Mouse (Mus musculus) embryo, embryonic 11.5 days (tissue): ENCODE results near the gene Slc2a12.

Experiments
- DNase-seq: peaks from one replicate; pipeline ENCODE4 v3.0.0-alpha.2; 2012; ENCODE audit warnings: low read depth, low spot score

The Slc2a12 gene

GRCm38 (mm10) chr10:22728257-22728656 lies 83.4 kb downstream of the Slc2a12 start:
- no peak for DNase-seq

- DNase-seq, result no peak
Observed at GRCm38 (mm10) chr10:22730266-22730991, 85.6 kb downstream of the Slc2a12 start.

GRCm38 (mm10) chr10:22730992-22731271 lies 86.1 kb downstream of the Slc2a12 start:
- no peak for DNase-seq

DNA sequence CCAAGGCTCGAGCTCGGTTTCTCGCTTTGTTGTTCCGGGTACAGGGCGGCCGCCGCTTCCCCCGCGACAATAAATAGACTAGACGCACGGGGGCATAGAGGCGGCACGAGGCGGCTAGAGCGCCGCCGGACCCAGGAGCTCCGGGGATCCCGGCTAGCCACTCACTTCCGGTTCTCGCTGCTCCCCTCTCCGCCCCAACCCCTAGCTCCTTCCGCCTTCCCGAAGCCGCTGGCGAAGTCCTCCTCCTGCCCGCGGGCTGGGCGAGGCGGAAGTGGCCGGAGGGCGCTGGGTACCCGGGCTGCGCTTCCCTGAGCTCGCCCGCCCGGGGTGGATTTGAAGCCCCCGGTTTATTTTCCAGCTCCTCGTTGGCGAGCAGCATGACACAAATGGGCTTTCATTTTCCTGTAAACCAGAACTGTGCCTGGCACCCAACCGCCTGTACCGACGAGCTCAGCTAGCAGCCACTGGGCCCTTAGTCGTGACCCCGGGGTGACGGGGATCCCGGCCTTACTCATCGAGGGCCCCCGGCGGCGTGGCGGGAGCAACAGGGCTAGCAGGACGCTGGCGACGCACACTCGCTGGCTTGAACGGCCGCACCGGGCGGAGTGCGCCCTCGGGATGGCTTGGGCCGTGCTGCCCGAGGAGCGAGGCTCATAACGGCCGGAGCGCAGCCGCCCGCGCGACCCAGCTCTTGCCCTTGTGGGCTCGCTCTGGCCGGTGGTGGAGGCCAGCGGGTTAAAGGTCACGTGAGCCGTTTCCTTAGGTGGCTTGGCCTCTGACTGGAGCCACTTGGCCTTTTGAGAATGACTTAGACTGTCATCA lies 86.7 kb downstream of the Slc2a12 start, which contains the start of gene Tbpl1:
Tbpl1 (minus strand) TSS at position 667 of the 822 bp plus-strand sequence.
- peak; percentile 90 for DNase-seq

GRCm38 (mm10) chr10:22732181-22732580 lies 87.4 kb downstream of the Slc2a12 start:
- DNase-seq, result no peak

- no peak for DNase-seq
Observed at GRCm38 (mm10) chr10:22745922-22746321, 101.1 kb downstream of the Slc2a12 start.

- no peak for DNase-seq
Observed at GRCm38 (mm10) chr10:22746334-22747322, 101.8 kb downstream of the Slc2a12 start.

- no peak for DNase-seq
Observed at GRCm38 (mm10) chr10:22751175-22751682, 106.4 kb downstream of the Slc2a12 start.
